Mouse (Mus musculus) testis, adult 2 months (tissue): Measurements from ENCODE around the gene Hivep2. TPM values are rescaled to one million over a fixed set of nuclear protein-coding genes. Genes with fewer than 3 reads are reported as not detected.

Source experiments
- H3K27ac ChIP-seq: fragments of 200-500 bp; 2 replicates; pipeline ENCODE4 v1.5.1; 2012; ENCODE audit warnings: low read depth, low read length; ENCODE audit not compliant: control insufficient read depth, insufficient read depth
- H3K27me3 ChIP-seq: fragments of 200-500 bp; 2 replicates; pipeline ENCODE4 v1.6.1; 2012; ENCODE audit warnings: mild to moderate bottlenecking, low read length, moderate library complexity; ENCODE audit not compliant: control insufficient read depth, insufficient read depth
- H3K36me3 ChIP-seq: fragments of 200-500 bp; 2 replicates; pipeline ENCODE4 v1.6.1; 2012; ENCODE audit warnings: mild to moderate bottlenecking, low read length; ENCODE audit not compliant: control insufficient read depth, insufficient read depth
- H3K4me1 ChIP-seq: fragments of 200-500 bp; 2 replicates; pipeline ENCODE4 v1.6.1; 2012; ENCODE audit warnings: low read length; ENCODE audit not compliant: control insufficient read depth, insufficient read depth
- H3K4me3 ChIP-seq: fragments of 200-500 bp; 2 replicates; pipeline ENCODE4 v1.5.1; 2012; ENCODE audit warnings: low read depth, mild to moderate bottlenecking, low read length, moderate library complexity, mixed read lengths; ENCODE audit not compliant: control insufficient read depth
- CTCF ChIP-seq: fragments of 200-500 bp; IDR thresholded peaks from 2 replicates; pipeline ENCODE4 v1.5.1; 2012; ENCODE audit warnings: low read depth, mild to moderate bottlenecking, inconsistent platforms, low read length, moderate library complexity; ENCODE audit not compliant: control insufficient read depth, insufficient read depth, insufficient replicate concordance
- POLR2A ChIP-seq: fragments of 200-500 bp; IDR thresholded peaks from 2 replicates; pipeline ENCODE4 v1.6.1; 2012; ENCODE audit warnings: low read depth, mild to moderate bottlenecking, inconsistent platforms, low read length, moderate library complexity; ENCODE audit not compliant: control insufficient read depth
- polyA plus RNA-seq: library from polyadenylated mRNA; depleted of rRNA; stranded (reverse); fragments of >200 nt; gene quantifications from 2 replicates; pipeline ENCODE4 v1.2.3, GENCODE M21; 2012

The Hivep2 gene
- polyA plus RNA-seq, 1 experiment, result 0.88 TPM

DNA sequence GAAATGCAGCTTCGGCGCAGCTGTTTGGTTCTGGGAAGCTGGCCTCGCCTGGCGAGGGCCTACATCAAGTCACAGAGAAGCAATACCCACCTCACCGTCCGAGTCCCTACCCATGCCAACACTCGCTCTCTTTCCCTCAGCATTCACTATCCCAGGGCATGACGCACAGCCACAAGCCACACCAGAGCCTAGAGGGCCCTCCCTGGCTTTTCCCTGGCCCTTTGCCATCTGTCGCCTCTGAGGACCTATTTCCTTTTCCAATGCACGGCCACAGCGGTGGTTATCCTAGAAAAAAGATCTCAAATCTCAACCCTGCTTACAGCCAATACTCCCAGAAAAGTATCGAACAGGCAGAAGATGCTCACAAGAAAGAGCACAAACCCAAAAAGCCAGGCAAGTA, 162.0 kb downstream of the Hivep2 start:
- H3K36me3 ChIP-seq, result no peaks in the 10 kb centered on the region
- H3K27me3 ChIP-seq, result no peaks in the 10 kb centered on the region; the same call in 1 of the 2 replicates
- TF ChIP-seq CTCF, result no peak
- no peak for TF ChIP-seq POLR2A
- H3K27ac ChIP-seq, result no peak overlapping the region
- H3K4me3 ChIP-seq, result no peak overlapping the region
- no peaks in the 10 kb centered on the region for H3K4me1 ChIP-seq

DNA sequence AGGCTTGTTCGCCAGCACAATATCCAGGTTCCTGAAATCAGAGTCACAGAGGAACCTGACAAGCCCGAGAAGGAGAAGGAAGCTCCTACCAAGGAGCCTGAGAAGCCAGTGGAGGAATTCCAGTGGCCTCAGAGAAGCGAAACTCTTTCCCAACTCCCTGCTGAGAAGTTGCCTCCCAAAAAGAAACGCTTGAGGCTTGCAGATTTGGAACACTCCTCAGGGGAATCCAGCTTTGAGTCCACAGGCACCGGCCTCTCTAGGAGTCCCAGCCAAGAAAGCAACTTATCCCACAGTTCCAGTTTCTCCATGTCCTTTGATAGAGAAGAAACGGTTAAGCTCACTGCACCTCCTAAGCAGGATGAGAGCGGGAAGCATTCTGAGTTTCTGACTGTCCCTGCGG, 164.4 kb downstream of the Hivep2 start:
- Histone ChIP-seq H3K27me3 (no peaks in the 10 kb centered on the region; the same call in 1 of the 2 replicates), H3K4me1 (no peaks in the 10 kb centered on the region), H3K36me3 (no peaks in the 10 kb centered on the region), H3K4me3 (no peak overlapping the region), H3K27ac (no peak overlapping the region)
- TF ChIP-seq POLR2A, result no peak
- no peak for TF ChIP-seq CTCF

DNA sequence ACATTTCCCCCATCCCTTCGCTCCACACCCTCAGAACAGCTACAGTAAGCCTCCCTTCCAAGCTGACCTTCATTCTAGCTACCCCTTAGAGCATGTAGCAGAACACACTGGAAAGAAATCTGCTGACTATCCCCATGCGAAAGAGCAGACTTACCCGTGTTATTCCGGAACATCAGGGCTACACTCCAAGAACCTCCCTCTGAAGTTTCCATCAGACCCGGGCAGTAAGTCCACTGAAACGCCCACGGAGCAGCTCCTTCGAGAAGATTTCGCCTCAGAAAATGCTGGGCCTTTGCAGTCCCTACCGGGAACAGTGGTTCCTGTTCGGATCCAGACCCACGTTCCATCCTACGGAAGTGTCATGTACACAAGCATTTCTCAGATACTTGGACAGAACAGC, 165.4 kb downstream of the Hivep2 start:
- no peaks in the 10 kb centered on the region; the same call in 1 of the 2 replicates for H3K27me3 ChIP-seq
- no peaks in the 10 kb centered on the region for H3K4me1 ChIP-seq
- no peaks in the 10 kb centered on the region for H3K36me3 ChIP-seq
- no peak overlapping the region for H3K27ac ChIP-seq
- no peak overlapping the region for H3K4me3 ChIP-seq
- TF ChIP-seq POLR2A (no peak), CTCF (no peak)

DNA sequence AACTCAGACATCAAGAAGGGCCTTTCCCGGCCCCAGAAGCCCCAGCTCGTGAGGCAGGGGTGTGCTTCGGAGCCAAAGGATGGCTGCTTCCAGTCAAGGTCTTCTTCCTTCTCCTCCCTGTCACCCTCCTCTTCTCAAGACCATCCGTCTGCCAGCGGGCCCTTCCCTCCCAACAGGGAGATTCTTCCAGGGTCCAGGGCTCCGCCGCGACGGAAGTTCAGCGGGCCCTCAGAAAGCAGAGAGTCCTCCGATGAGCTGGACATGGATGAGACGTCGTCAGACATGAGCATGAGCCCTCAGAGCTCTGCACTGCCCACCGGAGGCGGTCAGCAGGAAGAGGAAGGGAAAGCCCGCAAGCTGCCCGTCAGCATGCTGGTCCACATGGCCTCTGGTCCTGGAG, 166.2 kb downstream of the Hivep2 start:
- TF ChIP-seq POLR2A, result no peak
- no peak for TF ChIP-seq CTCF
- H3K27ac ChIP-seq, result no peak overlapping the region
- no peaks in the 10 kb centered on the region; the same call in 1 of the 2 replicates for H3K27me3 ChIP-seq
- no peak overlapping the region for H3K4me3 ChIP-seq
- H3K36me3 ChIP-seq, result no peaks in the 10 kb centered on the region
- no peaks in the 10 kb centered on the region for H3K4me1 ChIP-seq

- no peak for TF ChIP-seq POLR2A
- TF ChIP-seq CTCF, result no peak
- Histone ChIP-seq H3K4me3 (no peak overlapping the region), H3K4me1 (no peaks in the 10 kb centered on the region), H3K27ac (no peak overlapping the region), H3K36me3 (no peaks in the 10 kb centered on the region), H3K27me3 (no peaks in the 10 kb centered on the region; the same call in 1 of the 2 replicates)
Measured at GRCm38 (mm10) chr10:14132937-14133336, 167.1 kb downstream of the Hivep2 start.

DNA sequence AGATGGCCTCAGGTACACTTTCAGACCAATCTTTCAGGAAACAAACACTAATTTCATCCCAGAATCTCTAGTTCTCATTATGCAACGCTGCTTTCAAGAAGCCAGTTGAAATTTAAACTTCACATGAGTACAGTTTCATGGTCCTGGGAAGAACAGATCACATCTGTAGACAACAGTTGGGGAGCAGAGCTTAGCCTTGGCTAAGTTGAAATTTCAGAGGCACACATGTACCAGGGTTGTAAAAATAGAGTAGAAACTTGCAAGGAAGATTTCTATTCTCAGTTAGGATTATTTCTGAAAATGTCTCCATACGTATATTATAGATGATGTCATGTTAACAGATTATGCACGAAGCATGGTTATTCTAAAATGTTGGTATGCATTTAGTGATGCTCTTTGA, 172.8 kb downstream of the Hivep2 start:
- H3K4me3 ChIP-seq, result no peak overlapping the region
- TF ChIP-seq POLR2A, result no peak
- TF ChIP-seq CTCF, result no peak
- H3K27me3 ChIP-seq, result no peaks in the 10 kb centered on the region
- H3K36me3 ChIP-seq, result no peaks in the 10 kb centered on the region
- no peak overlapping the region for H3K27ac ChIP-seq
- H3K4me1 ChIP-seq, result no peaks in the 10 kb centered on the region

DNA sequence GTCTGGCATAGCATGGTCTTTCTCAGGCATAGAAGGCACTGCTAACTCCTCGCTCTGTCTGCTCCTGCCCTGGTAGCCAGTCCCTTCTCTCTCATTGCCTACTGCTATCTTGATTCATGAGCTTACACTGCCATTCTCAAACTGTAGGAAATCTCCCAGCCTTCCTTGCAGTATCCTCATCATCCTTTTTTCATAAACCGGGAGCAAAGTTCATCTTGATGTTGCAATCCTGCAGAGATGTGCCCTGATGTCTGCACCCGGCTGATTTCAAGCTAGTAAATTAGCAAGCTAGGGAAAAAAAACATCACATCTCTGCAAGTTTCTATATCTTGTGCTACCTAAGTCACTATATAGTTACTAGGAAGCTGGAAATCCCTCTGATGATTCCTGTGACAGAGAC, 179.0 kb downstream of the Hivep2 start:
- Histone ChIP-seq H3K27me3 (no peaks in the 10 kb centered on the region), H3K36me3 (no peaks in the 10 kb centered on the region), H3K27ac (no peak overlapping the region), H3K4me1 (no peaks in the 10 kb centered on the region), H3K4me3 (no peak overlapping the region)
- TF ChIP-seq POLR2A (no peak), CTCF (no peak)

DNA sequence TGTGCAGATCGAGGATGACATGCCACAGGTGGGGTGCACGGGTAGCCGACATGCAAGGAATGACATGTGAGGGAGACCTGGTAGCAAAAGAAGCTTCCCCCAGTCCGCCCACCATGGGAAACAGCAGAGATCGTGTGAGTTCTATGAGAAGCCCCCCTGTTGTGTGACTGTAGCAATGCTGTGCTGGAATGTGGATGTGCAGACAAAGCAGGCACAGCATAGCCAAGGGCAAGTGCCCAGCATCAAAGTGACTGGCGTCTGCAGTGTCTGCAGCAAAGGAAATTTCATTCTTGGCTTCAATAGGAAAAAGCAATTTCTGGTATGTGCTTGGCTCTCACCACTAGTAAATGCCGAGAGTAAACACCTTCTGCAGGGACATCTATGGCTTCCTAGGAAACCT, 199.0 kb downstream of the Hivep2 start:
- H3K4me3 ChIP-seq, result no peak overlapping the region
- no peaks in the 10 kb centered on the region for H3K4me1 ChIP-seq
- H3K36me3 ChIP-seq, result no peaks in the 10 kb centered on the region
- TF ChIP-seq POLR2A (no peak), CTCF (no peak)
- H3K27ac ChIP-seq, result no peak overlapping the region
- no peaks in the 10 kb centered on the region for H3K27me3 ChIP-seq
